ENCODE assay signal across 11 mouse cellular contexts in genomic region chr1:36883805-36884204, GRCm38 (mm10). TPM values are rescaled to one million over a fixed set of nuclear protein-coding genes. Genes with fewer than 3 reads are reported as not detected.
DNase-seq lines count a peak whose midpoint lies in the region; ATAC-seq and TF ChIP-seq lines count a peak whose summit lies in the region.
"Had no signal": no experiment of that assay in that cellular context is flagged by ENCODE, and none has a peak within 500 bp of the region (broad histone marks: within the 10 kb centered on the region; RNA-seq: fewer than 3 reads in every experiment).

No protein-coding gene starts in this region.

- WGBS in lung, embryonic 15.5 days = 34% methylated on average over 2 of the region's 2 CpGs
- WGBS in lung, adult 2 months = 19% methylated on average over 2 of the region's 2 CpGs

- no peak for DNase-seq in lung, adult 2 months
- DNase-seq in induced T-regulatory cell, adult 2 months (ENCODE audit: low read depth) = peak; percentile 32
- DNase-seq in natural killer cell, adult 2 months (ENCODE audit: low spot score in 2 of 2) = peak; percentile 8 to 18
- DNase-seq in layer of hippocampus, adult 9-10 months (ENCODE audit: low spot score) = no peak
- DNase-seq in testis, postnatal 10 days (ENCODE audit: low spot score) = no peak
- DNase-seq: right cerebral cortex, postnatal 4 days had no signal

- no peaks in the 10 kb centered on the region for H3K9me3 ChIP-seq in lung, embryonic 15.5 days
- H3K9me3 ChIP-seq: embryonic facial prominence, embryonic 13.5 days; neural tube, embryonic 13.5 days had no signal

- no peak for ATAC-seq in lung, embryonic 15.5 days (ENCODE audit: borderline replicate concordance, extremely low read depth, low FRiP score, low TSS enrichment)
- ATAC-seq in activated CD4-positive, CD25-positive, alpha-beta regulatory T cell, adult 4 months = peak; percentile 33
- ATAC-seq: Patski had no signal

- no peak for TF ChIP-seq POLR2A in lung, adult 2 months (IDR thresholded peaks at IDR 0.05; ENCODE audit: borderline replicate concordance, extremely low read depth, low read depth, low read length)

- no peaks in the 10 kb centered on the region for H3K27me3 ChIP-seq in lung, embryonic 15.5 days
- H3K27me3 ChIP-seq: embryonic facial prominence, embryonic 13.5 days; neural tube, embryonic 13.5 days; Patski had no signal

- H3K4me3 ChIP-seq in lung, embryonic 15.5 days = no peak overlapping the region
- H3K4me3 ChIP-seq in lung, adult 2 months (replicated peaks; ENCODE audit: extremely low read depth, low read depth, low read length) = no peak overlapping the region
- H3K4me3 ChIP-seq: embryonic facial prominence, embryonic 13.5 days; neural tube, embryonic 13.5 days had no signal

- H3K4me1 ChIP-seq in lung, embryonic 15.5 days = peaks cover 26% of the 10 kb centered on the region
- peaks cover 14% of the 10 kb centered on the region for H3K4me1 ChIP-seq in lung, adult 2 months (ENCODE audit: control insufficient read depth, insufficient read depth, low read length)

- peaks cover 11% of the 10 kb centered on the region; the same call in 1 of the 2 replicates for H3K36me3 ChIP-seq in lung, embryonic 15.5 days

- H3K27ac ChIP-seq in lung, embryonic 15.5 days = peak overlapping the region; percentile 31; the same call in 1 of the 2 replicates
- H3K27ac ChIP-seq: embryonic facial prominence, embryonic 13.5 days; neural tube, embryonic 13.5 days had no signal

- no peak overlapping the region for H3K4me2 ChIP-seq in lung, embryonic 15.5 days
- H3K4me2 ChIP-seq: embryonic facial prominence, embryonic 13.5 days; neural tube, embryonic 13.5 days had no signal

- no peak overlapping the region for H3K9ac ChIP-seq in lung, embryonic 15.5 days
- H3K9ac ChIP-seq: embryonic facial prominence, embryonic 13.5 days; neural tube, embryonic 13.5 days had no signal

- TF ChIP-seq CTCF in lung, adult 2 months (IDR thresholded peaks at IDR 0.05; ENCODE audit: insufficient read depth, low read length) = no peak

RNA-seq across cellular contexts. Expression of gene Tmem131, which starts 59.7 kb away (rescaled TPM):
- 9.9 and 11.4 TPM in 2 replicates for polyA plus RNA-seq in lung, embryonic 15.5 days (2015; fragmentation: Nextera tagmentation; extraction: Ambion mirVana)
- 18.0 and 20.5 TPM in 2 replicates for polyA plus RNA-seq in lung, adult 2 months (2012; rRNA removed)
- 10 to 100 TPM; 10.3 to 11.4 TPM for polyA plus RNA-seq in activated CD4-positive, CD25-positive, alpha-beta regulatory T cell, adult 4 months (2017; shearing (Covaris generic))

Comparison
In these comparisons a context has a peak if more than half of its experiments do, and no peak if none do; other contexts are left out.
1. DNase-seq: peak in induced T-regulatory cell, adult 2 months (single experiment) and natural killer cell, adult 2 months (2 of 2); none in lung, adult 2 months (single experiment), layer of hippocampus, adult 9-10 months (single experiment) and testis, postnatal 10 days (single experiment).